Mouse (Mus musculus) neural tube, embryonic 13.5 days (tissue): Measurements from ENCODE around the gene Rgmb. TPM values are rescaled to one million over a fixed set of nuclear protein-coding genes. Genes with fewer than 3 reads are reported as not detected.

Experiments used
- ATAC-seq: fragments of 200-750 bp; cut with Nextera tagmentation; 2 replicates; pipeline ENCODE4 v1.8.0; 2017; ENCODE audit warnings: low read depth, mild to moderate bottlenecking, moderate TSS enrichment, moderate library complexity
- H3K27ac ChIP-seq: fragments of 300-500 bp; sonication (generic); replicated peaks from 2 replicates; pipeline ENCODE4 v1.5.1; 2015; ENCODE audit warnings: moderate library complexity, mild to moderate bottlenecking, inconsistent platforms
- H3K27me3 ChIP-seq: fragments of 300-500 bp; sonication (generic); 2 replicates; pipeline ENCODE4 v1.6.1; 2015; ENCODE audit warnings: mild to moderate bottlenecking, inconsistent platforms
- H3K36me3 ChIP-seq: fragments of 300-500 bp; sonication (generic); 2 replicates; pipeline ENCODE4 v1.6.1; 2015; ENCODE audit warnings: mild to moderate bottlenecking, inconsistent platforms
- H3K4me1 ChIP-seq: fragments of 300-500 bp; sonication (generic); replicated peaks from 2 replicates; pipeline ENCODE4 v1.6.1; 2015; ENCODE audit warnings: inconsistent platforms
- H3K4me2 ChIP-seq: fragments of 300-500 bp; sonication (generic); 2 replicates; pipeline ENCODE4 v1.6.1; 2015; ENCODE audit warnings: inconsistent platforms, mild to moderate bottlenecking, moderate library complexity
- H3K4me3 ChIP-seq: fragments of 300-500 bp; sonication (generic); 2 replicates; pipeline ENCODE4 v1.5.1; 2015; ENCODE audit warnings: mild to moderate bottlenecking, inconsistent platforms
- H3K9ac ChIP-seq: fragments of 300-500 bp; sonication (generic); 2 replicates; pipeline ENCODE4 v1.6.1; 2015; ENCODE audit warnings: moderate library complexity, mild to moderate bottlenecking, inconsistent platforms
- H3K9me3 ChIP-seq: fragments of 300-500 bp; sonication (generic); 2 replicates; pipeline ENCODE4 v1.6.1; 2016; ENCODE audit warnings: inconsistent platforms
- WGBS: fragments of 180-500 bp; shearing (Covaris S2); methylation state at CpG from one replicate; pipeline ENCODE4 v1.1.7; 2015; 5-methylcytosine and 5-hydroxymethylcytosine counted together
- polyA plus RNA-seq: library from polyadenylated mRNA; unstranded; fragments of >200 nt; fragmentation: Nextera tagmentation; extraction: Ambion mirVana; gene quantifications from 2 replicates; pipeline ENCODE4 v1.2.1, GENCODE M21; 2015

Rgmb gene
- polyA plus RNA-seq, 1 experiment from 2014 or later: 88.9 TPM

- Histone ChIP-seq H3K36me3 (peaks cover 79% of the 10 kb centered on the region), H3K4me2 (no peak overlapping the region), H3K4me1 (no peaks in the 10 kb centered on the region), H3K4me3 (no peak overlapping the region), H3K27me3 (no peaks in the 10 kb centered on the region), H3K9me3 (no peaks in the 10 kb centered on the region), H3K27ac (no peak overlapping the region), H3K9ac (no peak overlapping the region)
- ATAC-seq: no peak
- WGBS: 93% methylated on average over 8 of the region's 8 CpGs
These were observed 69.6 kb downstream of the Rgmb start for GRCm38 (mm10) chr17:15761191-15761590.

Other genes starting within 250 kb of the Rgmb start
- gene Chd1, start 126.1 kb downstream of the Rgmb start, polyA plus RNA-seq: 20.0 and 27.6 TPM in 2 replicates